Mouse (Mus musculus) E14TG2a.4 (cell line): ENCODE data around the gene Vps13c.
A peak's percentile ranks its signal among the peaks of the same experiment; 100 is the strongest.

ENCODE experiments used
- H3K27me3 ChIP-seq: 2 replicates; pipeline ENCODE4 v1.6.1; 2014; ENCODE audit warnings: low read length, control low read depth; ENCODE audit not compliant: insufficient read depth
- H3K36me3 ChIP-seq: 2 replicates; pipeline ENCODE4 v1.6.1; 2014; ENCODE audit warnings: low read length, control low read depth; ENCODE audit not compliant: insufficient read depth
- H3K4me1 ChIP-seq: replicated peaks from 2 replicates; pipeline ENCODE4 v1.6.1; 2014; ENCODE audit warnings: low read depth, low read length, control low read depth
- H3K4me3 ChIP-seq: replicated peaks from 2 replicates; pipeline ENCODE4 v1.5.1; 2014; ENCODE audit warnings: mild to moderate bottlenecking, low read length
- H3K9me3 ChIP-seq: 2 replicates; pipeline ENCODE4 v1.6.1; 2014; ENCODE audit warnings: low read length, control low read depth
- CTCF ChIP-seq: conservative IDR thresholded peaks from 2 replicates; pipeline ENCODE4 v1.5.1; 2014; ENCODE audit warnings: low read length
- NANOG ChIP-seq: IDR thresholded peaks from 2 replicates; pipeline ENCODE4 v1.6.1; 2014; ENCODE audit warnings: borderline replicate concordance, low read length, mixed read lengths
- POU5F1 ChIP-seq: IDR thresholded peaks from 2 replicates; pipeline ENCODE4 v1.6.1; 2014; ENCODE audit warnings: low read length, borderline replicate concordance

Vps13c gene

DNA sequence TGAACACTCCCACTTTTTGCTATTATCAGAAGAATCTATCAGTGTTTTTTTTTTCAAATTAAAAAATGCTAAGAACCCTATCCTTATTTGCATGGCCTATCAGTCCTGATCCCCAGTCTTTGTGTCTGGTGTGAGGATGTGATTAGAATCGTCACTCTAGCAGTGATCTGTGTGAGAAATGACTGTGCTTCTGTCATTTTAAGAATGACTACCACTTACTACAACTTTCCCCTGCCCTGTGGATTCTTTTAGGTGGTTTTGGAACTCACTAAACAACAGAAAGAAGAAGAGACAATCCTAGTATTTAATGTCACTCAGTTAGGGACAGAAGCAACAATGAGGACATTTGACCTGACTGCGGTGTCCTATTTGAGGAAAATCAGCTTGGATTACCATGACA is 65.3 kb downstream of the Vps13c start:
- Histone ChIP-seq H3K36me3 (peaks cover 77% of the 10 kb centered on the region), H3K4me3 (no peak overlapping the region), H3K9me3 (no peaks in the 10 kb centered on the region), H3K4me1 (no peaks in the 10 kb centered on the region), H3K27me3 (no peaks in the 10 kb centered on the region)
- TF ChIP-seq POU5F1 (no peak), NANOG (no peak), CTCF (no peak)

DNA sequence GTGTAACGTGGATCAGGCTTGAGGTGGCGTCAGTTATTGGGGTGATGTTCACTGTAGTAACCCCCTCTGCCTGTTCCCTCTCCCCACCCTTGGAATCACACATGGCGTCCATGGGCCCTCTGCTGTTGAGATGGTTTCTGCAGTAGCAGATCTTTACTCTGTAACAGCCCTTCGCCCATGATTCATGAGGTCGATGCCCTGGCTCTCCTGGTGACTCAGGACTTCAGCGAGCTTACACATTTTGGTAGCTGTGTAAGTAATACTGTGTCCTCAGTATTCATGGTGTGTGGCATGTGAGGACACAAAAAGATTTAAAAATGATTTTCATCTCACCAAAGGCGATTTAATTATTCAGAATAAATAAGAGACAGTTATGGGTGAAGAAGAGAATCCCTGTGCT is 74.5 kb downstream of the Vps13c start:
- Histone ChIP-seq H3K4me1 (no peaks in the 10 kb centered on the region), H3K27me3 (no peaks in the 10 kb centered on the region), H3K36me3 (peaks cover 63% of the 10 kb centered on the region), H3K4me3 (no peak overlapping the region), H3K9me3 (no peaks in the 10 kb centered on the region)
- TF ChIP-seq NANOG (no peak), CTCF (no peak), POU5F1 (no peak)

GRCm38 (mm10) chr9:67922350-67922749 is 82.2 kb downstream of the Vps13c start:
- Histone ChIP-seq H3K4me3 (no peak overlapping the region), H3K9me3 (no peaks in the 10 kb centered on the region), H3K4me1 (no peaks in the 10 kb centered on the region), H3K36me3 (peaks cover 40% of the 10 kb centered on the region), H3K27me3 (no peaks in the 10 kb centered on the region)
- no peak for TF ChIP-seq POU5F1
- no peak for TF ChIP-seq CTCF
- TF ChIP-seq NANOG: no peak

GRCm38 (mm10) chr9:67930629-67931028 is 90.4 kb downstream of the Vps13c start:
- TF ChIP-seq POU5F1 (no peak), NANOG (no peak), CTCF (no peak)

GRCm38 (mm10) chr9:67937286-67937685 is 97.1 kb downstream of the Vps13c start:
- H3K27me3 ChIP-seq: no peaks in the 10 kb centered on the region
- no peak overlapping the region for H3K4me3 ChIP-seq
- TF ChIP-seq CTCF (no peak), POU5F1 (no peak), NANOG (no peak)
- H3K9me3 ChIP-seq: no peaks in the 10 kb centered on the region
- H3K4me1 ChIP-seq: no peaks in the 10 kb centered on the region
- H3K36me3 ChIP-seq: peaks cover 40% of the 10 kb centered on the region

More at GRCm38 (mm10) chr9:67930629-67931028, 90.4 kb downstream of the Vps13c start:
- Histone ChIP-seq H3K4me1 (no peaks in the 10 kb centered on the region), H3K27me3 (no peaks in the 10 kb centered on the region), H3K4me3 (no peak overlapping the region), H3K9me3 (no peaks in the 10 kb centered on the region), H3K36me3 (peaks cover 58% of the 10 kb centered on the region)

DNA sequence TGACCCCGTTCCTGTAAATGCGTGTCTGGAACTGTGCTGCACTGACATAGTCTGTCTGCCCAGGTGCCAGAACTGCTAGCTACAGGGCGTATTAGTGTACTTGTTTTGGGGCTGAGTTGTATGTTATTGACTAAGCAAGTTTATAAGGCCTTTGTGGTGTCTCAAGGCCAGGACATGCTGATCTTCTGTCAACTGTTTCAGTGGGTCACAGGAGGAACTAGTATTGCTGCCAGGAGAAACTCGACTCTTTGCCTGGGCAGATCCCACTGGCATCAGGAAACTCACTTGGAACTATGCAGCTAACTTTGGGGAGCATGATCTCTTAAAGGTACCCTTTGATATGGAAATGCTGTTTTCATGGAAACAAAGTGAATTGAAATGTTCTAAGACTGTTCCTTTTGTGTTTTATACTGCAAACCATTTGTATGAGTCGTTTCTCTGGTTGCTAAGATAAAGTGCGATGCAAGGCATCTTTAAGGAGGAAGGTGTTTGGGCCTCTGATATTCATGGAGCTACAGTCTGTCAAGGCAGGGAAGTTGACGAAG is 115.3 kb downstream of the Vps13c start:
- Histone ChIP-seq H3K4me1 (peaks cover 15% of the 10 kb centered on the region), H3K4me3 (no peak overlapping the region), H3K27me3 (no peaks in the 10 kb centered on the region), H3K36me3 (peaks cover 57% of the 10 kb centered on the region), H3K9me3 (no peaks in the 10 kb centered on the region)
- no peak for TF ChIP-seq CTCF
- peak; percentile 84 for TF ChIP-seq NANOG
- no peak for TF ChIP-seq POU5F1

GRCm38 (mm10) chr9:67961953-67962352 is 121.8 kb downstream of the Vps13c start:
- H3K9me3 ChIP-seq: no peaks in the 10 kb centered on the region
- H3K4me3 ChIP-seq: no peak overlapping the region
- H3K36me3 ChIP-seq: peaks cover 26% of the 10 kb centered on the region
- no peaks in the 10 kb centered on the region for H3K4me1 ChIP-seq
- TF ChIP-seq CTCF (no peak), NANOG (no peak), POU5F1 (no peak)
- H3K27me3 ChIP-seq: no peaks in the 10 kb centered on the region

GRCm38 (mm10) chr9:67965889-67966288 is 125.7 kb downstream of the Vps13c start:
- H3K36me3 ChIP-seq: peaks cover 26% of the 10 kb centered on the region
- H3K4me3 ChIP-seq: no peak overlapping the region
- TF ChIP-seq CTCF: no peak
- TF ChIP-seq NANOG: no peak
- TF ChIP-seq POU5F1: no peak
- no peaks in the 10 kb centered on the region for H3K27me3 ChIP-seq
- H3K4me1 ChIP-seq: no peaks in the 10 kb centered on the region
- H3K9me3 ChIP-seq: no peaks in the 10 kb centered on the region

- Histone ChIP-seq H3K36me3 (peaks cover 26% of the 10 kb centered on the region), H3K4me1 (no peaks in the 10 kb centered on the region), H3K9me3 (no peaks in the 10 kb centered on the region), H3K4me3 (no peak overlapping the region), H3K27me3 (no peaks in the 10 kb centered on the region)
- TF ChIP-seq POU5F1 (no peak), CTCF (no peak), NANOG (no peak)
Measured at GRCm38 (mm10) chr9:67967011-67967410, 126.8 kb downstream of the Vps13c start.
